Mouse (Mus musculus): ENCODE data around the gene Bik. TPM values are rescaled to one million over a fixed set of nuclear protein-coding genes. Genes with fewer than 3 reads are reported as not detected.
"Not testable (repeated sequence)": the region's sequence is repeated elsewhere in the genome, so short reads cannot be mapped to it uniquely, and the experiment has no call there.

The Bik gene
- polyA plus RNA-seq, 1 experiment from 2014 or later, result 2.2 TPM

DNA sequence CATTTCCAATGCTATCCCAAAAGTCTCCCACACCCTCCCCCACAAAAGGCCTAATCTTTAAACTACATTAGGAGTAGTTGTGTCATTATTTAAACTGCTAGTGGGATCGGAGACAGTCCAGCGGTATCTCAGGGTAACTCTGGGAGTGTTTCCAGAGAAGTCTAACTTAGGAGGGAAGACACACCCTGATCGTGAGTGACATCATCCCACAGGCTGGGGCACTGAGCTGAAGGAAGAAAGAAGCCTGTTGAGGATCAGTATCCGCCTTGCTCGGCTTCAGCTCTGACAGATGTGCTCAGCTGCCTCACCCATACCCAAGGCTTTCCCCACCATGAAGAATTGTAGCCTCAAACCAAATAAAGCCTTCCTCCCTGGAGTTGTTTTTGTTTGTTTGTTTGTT lies 34.8 kb upstream of the Bik start:
- Histone ChIP-seq H3K9me3 (replicated peaks; ENCODE audit: control insufficient read depth, low read length) (no peaks in the 10 kb centered on the region), H3K27ac (ENCODE audit: low read depth, low read length) (no peak overlapping the region), H3K4me2 (ENCODE audit: low read length) (no peak overlapping the region), H3K4me3 (ENCODE audit: low read depth, low read length) (no peak overlapping the region), H3K27me3 (replicated peaks; ENCODE audit: control insufficient read depth, insufficient read depth, low read length) (no peaks in the 10 kb centered on the region), H3K4me1 (ENCODE audit: control insufficient read depth, insufficient read depth, low read length) (no peaks in the 10 kb centered on the region), H3K36me3 (ENCODE audit: control insufficient read depth, insufficient read depth, low read length) (peaks cover 94% of the 10 kb centered on the region), H3K9ac (ENCODE audit: low read length) (no peak overlapping the region)
- ATAC-seq (no peak), DNase-seq (ENCODE audit: low spot score) (no peak)
- 83% methylated on average over 5 of the region's 5 CpGs for WGBS

DNA sequence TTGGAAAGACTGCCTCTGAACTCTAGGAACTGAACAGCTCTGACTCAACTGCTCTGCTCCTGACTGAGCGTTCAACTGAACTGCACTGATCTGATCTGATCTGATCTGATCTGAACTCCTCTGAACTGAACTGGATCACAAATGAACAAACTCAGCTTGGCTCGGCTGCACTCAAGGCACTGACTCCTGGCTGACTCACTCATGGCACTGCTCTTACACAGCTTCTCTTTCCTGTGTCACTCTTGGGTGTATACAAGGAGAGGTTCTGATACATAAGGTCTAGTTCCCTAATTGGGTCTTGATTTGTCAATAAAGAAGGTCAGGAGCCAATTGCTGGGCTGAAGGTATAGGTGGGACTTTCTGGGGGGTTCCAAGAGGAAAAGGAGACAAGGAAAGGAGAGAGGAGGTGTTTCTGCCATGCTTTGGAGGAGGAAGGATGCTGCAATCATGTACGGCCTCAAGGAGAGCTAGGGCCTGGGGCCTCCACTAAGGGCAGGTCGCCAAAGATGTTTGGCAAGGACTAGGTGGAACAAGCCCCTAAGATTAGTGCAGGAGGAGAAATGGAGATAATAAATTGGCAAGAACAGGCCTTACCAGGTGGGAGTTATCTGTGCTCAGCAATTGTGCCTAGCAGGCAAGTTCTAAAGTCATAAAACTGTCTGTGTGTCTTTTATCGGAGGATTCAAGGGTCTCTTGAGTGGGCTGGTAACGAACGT lies 32.6 kb upstream of the Bik start:
- no peak for ATAC-seq
- Histone ChIP-seq H3K4me1 (ENCODE audit: control insufficient read depth, insufficient read depth, low read length) (no peaks in the 10 kb centered on the region), H3K27ac (ENCODE audit: low read depth, low read length) (no peak overlapping the region), H3K36me3 (ENCODE audit: control insufficient read depth, insufficient read depth, low read length) (peaks cover 96% of the 10 kb centered on the region), H3K4me3 (ENCODE audit: low read depth, low read length) (no peak overlapping the region), H3K4me2 (ENCODE audit: low read length) (no peak overlapping the region), H3K9me3 (replicated peaks; ENCODE audit: control insufficient read depth, low read length) (no peaks in the 10 kb centered on the region), H3K27me3 (replicated peaks; ENCODE audit: control insufficient read depth, insufficient read depth, low read length) (no peaks in the 10 kb centered on the region), H3K9ac (ENCODE audit: low read length) (no peak overlapping the region)
- no peak for DNase-seq (ENCODE audit: low spot score)
- WGBS, result 80% methylated on average over 7 of the region's 7 CpGs

DNA sequence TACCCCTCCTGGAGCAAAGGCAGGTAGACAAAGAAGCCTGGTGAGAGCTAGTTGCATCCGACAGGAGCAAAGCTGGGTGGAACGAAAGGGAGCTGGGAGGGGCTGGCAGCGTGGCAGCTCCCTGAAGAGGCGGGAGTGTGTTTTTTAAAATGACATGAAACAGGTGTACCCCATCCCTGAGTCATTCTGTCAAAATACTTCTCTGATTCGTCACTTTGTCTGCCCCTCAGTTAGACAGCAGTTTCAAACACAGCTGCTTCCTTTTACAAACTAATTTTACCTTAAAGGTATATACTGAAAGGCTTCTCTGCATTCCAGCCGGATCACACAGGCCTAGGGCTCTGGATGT lies 32.1 kb upstream of the Bik start:
- no peak overlapping the region for H3K27ac ChIP-seq (ENCODE audit: low read depth, low read length)
- H3K4me2 ChIP-seq (ENCODE audit: low read length), result no peak overlapping the region
- peaks cover 96% of the 10 kb centered on the region for H3K36me3 ChIP-seq (ENCODE audit: control insufficient read depth, insufficient read depth, low read length)
- no peak overlapping the region for H3K9ac ChIP-seq (ENCODE audit: low read length)
- H3K4me1 ChIP-seq (ENCODE audit: control insufficient read depth, insufficient read depth, low read length), result no peaks in the 10 kb centered on the region
- no peaks in the 10 kb centered on the region for H3K27me3 ChIP-seq (replicated peaks; ENCODE audit: control insufficient read depth, insufficient read depth, low read length)
- DNase-seq (ENCODE audit: low spot score) (no peak), ATAC-seq (no peak)
- 76% methylated on average over 6 of the region's 6 CpGs for WGBS
- H3K9me3 ChIP-seq (replicated peaks; ENCODE audit: control insufficient read depth, low read length), result no peaks in the 10 kb centered on the region
- H3K4me3 ChIP-seq (ENCODE audit: low read depth, low read length), result no peak overlapping the region

DNA sequence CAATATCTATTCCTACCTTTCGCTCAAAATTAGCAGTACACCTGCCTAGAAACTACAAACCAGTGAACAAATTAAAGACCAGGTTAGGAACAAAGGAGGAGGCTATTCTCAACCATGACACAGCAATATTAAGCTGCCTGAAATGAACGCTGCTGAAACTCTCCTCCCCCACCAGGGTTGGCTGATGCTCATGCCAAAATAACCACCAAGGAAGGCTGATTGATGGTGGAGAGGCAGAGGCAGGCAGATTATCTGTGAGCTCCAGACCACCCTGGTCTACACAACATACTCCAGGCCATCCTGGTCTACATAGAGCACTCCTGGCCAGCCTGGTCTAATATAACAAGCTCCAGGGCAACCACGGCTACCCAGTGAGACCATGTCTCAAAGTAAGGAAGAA lies 31.5 kb upstream of the Bik start:
- H3K9me3 ChIP-seq (replicated peaks; ENCODE audit: control insufficient read depth, low read length), result no peaks in the 10 kb centered on the region
- H3K36me3 ChIP-seq (ENCODE audit: control insufficient read depth, insufficient read depth, low read length), result peaks cover 97% of the 10 kb centered on the region
- WGBS, result 89% methylated on average over 3 of the region's 3 CpGs
- DNase-seq (ENCODE audit: low spot score) (no peak), ATAC-seq (no peak)
- H3K27ac ChIP-seq (ENCODE audit: low read depth, low read length), result no peak overlapping the region
- H3K4me3 ChIP-seq (ENCODE audit: low read depth, low read length), result no peak overlapping the region
- no peaks in the 10 kb centered on the region for H3K27me3 ChIP-seq (replicated peaks; ENCODE audit: control insufficient read depth, insufficient read depth, low read length)
- no peaks in the 10 kb centered on the region for H3K4me1 ChIP-seq (ENCODE audit: control insufficient read depth, insufficient read depth, low read length)
- no peak overlapping the region for H3K9ac ChIP-seq (ENCODE audit: low read length)
- no peak overlapping the region for H3K4me2 ChIP-seq (ENCODE audit: low read length)

DNA sequence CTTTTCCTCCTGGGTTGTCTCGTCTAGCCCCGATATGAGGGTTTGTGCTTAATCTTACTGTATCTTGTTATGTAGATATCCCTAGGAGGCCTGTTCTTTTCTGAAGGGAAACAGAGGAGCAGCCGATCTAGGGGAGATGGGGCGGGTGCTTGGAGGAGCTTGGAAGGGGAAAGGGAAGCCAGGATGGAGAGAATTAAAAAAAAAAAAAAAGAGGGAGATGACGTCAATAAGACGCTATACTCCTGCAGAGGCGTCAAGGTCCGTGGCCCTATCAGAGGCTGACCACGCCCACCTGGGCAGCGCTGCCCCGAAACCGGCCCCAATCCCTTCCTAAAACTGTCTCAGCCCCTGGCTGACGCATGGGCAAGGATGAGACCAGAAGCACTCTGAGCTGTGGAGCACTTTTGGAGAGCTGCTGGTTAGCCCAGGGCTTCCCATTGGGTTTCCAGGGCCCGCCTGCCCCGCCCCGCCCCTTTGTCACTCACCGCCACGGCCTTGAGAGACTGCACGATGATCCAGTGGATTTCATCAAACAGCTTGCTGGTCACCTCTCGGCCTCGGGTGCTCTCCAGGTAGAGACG lies 30.8 kb upstream of the Bik start:
- Histone ChIP-seq H3K4me2 (ENCODE audit: low read length) (no peak overlapping the region), H3K4me3 (ENCODE audit: low read depth, low read length) (no peak overlapping the region), H3K9me3 (replicated peaks; ENCODE audit: control insufficient read depth, low read length) (no peaks in the 10 kb centered on the region), H3K9ac (ENCODE audit: low read length) (no peak overlapping the region), H3K36me3 (ENCODE audit: control insufficient read depth, insufficient read depth, low read length) (peaks cover 97% of the 10 kb centered on the region), H3K4me1 (ENCODE audit: control insufficient read depth, insufficient read depth, low read length) (no peaks in the 10 kb centered on the region), H3K27me3 (replicated peaks; ENCODE audit: control insufficient read depth, insufficient read depth, low read length) (no peaks in the 10 kb centered on the region), H3K27ac (ENCODE audit: low read depth, low read length) (no peak overlapping the region)
- ATAC-seq (no peak), DNase-seq (ENCODE audit: low spot score) (no peak)
- 70% methylated on average over 22 of the region's 22 CpGs for WGBS

DNA sequence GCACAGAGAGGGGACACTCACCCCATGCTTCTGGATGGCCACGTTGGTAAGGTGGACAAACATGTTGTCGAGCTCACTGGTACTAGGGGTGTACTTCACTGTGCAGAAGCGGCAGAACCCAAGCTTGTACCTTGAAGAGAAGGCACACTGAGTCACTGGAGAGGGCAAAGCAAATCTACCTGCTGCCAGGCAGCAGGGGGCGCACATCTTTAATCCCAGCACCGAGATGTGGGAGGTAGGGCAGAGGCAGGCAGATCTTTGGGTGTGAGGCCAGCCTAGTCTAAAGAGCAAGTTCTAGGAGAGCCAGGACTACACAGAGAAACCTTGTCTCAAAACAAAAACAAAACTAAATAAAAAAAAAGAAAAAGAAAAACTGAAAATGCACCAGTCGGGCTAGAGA lies 29.4 kb upstream of the Bik start:
- Histone ChIP-seq H3K4me1 (ENCODE audit: control insufficient read depth, insufficient read depth, low read length) (no peaks in the 10 kb centered on the region), H3K36me3 (ENCODE audit: control insufficient read depth, insufficient read depth, low read length) (peaks cover 92% of the 10 kb centered on the region), H3K4me2 (ENCODE audit: low read length) (no peak overlapping the region), H3K9ac (ENCODE audit: low read length) (no peak overlapping the region), H3K27ac (ENCODE audit: low read depth, low read length) (no peak overlapping the region), H3K27me3 (replicated peaks; ENCODE audit: control insufficient read depth, insufficient read depth, low read length) (no peaks in the 10 kb centered on the region), H3K4me3 (ENCODE audit: low read depth, low read length) (no peak overlapping the region), H3K9me3 (replicated peaks; ENCODE audit: control insufficient read depth, low read length) (no peaks in the 10 kb centered on the region)
- ATAC-seq (no peak), DNase-seq (ENCODE audit: low spot score) (no peak)
- 91% methylated on average over 6 of the region's 6 CpGs for WGBS

DNA sequence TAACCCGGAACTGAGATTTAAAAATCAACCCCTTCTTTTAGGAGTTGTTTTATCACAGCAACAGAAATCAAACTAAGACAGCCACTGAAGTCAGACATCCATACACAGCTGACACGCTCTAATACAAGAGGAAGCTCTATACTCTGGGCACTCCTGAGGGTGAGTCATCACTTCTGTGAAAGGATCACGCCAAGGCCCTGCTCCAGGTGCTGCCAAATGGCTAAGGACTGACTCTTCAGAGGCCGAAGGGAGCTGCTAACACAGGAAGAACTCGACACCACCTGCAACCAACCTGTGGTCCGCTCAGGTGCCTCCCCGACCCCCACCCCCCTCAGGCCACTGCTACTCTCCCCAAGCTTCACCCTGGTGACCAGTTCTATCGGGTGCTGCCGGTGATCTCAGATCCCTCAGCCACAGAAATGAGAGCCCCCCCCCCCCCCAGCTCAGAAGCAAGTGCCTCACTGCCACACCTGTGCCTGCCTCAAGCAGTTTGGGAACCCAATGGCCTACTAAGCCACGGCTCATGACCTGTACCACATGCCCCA lies 27.4 kb upstream of the Bik start:
- WGBS, result 96% methylated on average over 10 of the region's 10 CpGs

DNA sequence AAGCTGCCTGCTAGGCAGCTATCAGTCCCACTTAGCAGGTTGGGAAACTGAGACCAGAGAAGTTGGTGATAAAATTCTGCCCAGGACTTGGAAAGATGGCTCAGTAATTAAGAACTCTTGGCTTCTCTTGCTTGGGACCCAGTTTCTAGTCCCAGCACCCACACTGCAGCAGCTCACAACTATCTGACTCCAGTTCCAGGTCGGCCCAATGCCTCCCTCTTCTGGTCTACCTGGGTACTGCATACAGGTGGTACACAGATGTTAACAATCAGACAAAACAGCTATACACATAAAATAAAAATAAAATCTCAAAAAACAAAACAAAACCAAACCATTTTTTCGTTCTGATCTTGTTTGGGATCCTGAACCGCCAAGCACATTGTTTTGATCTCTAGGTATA lies 26.3 kb upstream of the Bik start:
- DNase-seq (ENCODE audit: low spot score) (no peak), ATAC-seq (no peak)
- 59% methylated on average over 3 of the region's 3 CpGs for WGBS
- H3K36me3 ChIP-seq (ENCODE audit: control insufficient read depth, insufficient read depth, low read length), result peaks cover 86% of the 10 kb centered on the region
- H3K9ac ChIP-seq (ENCODE audit: low read length), result no peak overlapping the region
- H3K9me3 ChIP-seq (replicated peaks; ENCODE audit: control insufficient read depth, low read length), result no peaks in the 10 kb centered on the region
- no peak overlapping the region for H3K4me2 ChIP-seq (ENCODE audit: low read length)
- H3K27ac ChIP-seq (ENCODE audit: low read depth, low read length), result no peak overlapping the region
- H3K4me1 ChIP-seq (ENCODE audit: control insufficient read depth, insufficient read depth, low read length), result no peaks in the 10 kb centered on the region
- no peak overlapping the region for H3K4me3 ChIP-seq (ENCODE audit: low read depth, low read length)
- H3K27me3 ChIP-seq (replicated peaks; ENCODE audit: control insufficient read depth, insufficient read depth, low read length), result no peaks in the 10 kb centered on the region

More for the DNA sequence above, 27.4 kb upstream of the Bik start:
- Histone ChIP-seq H3K4me1 (ENCODE audit: control insufficient read depth, insufficient read depth, low read length) (no peaks in the 10 kb centered on the region), H3K4me3 (ENCODE audit: low read depth, low read length) (no peak overlapping the region), H3K27ac (ENCODE audit: low read depth, low read length) (no peak overlapping the region), H3K4me2 (ENCODE audit: low read length) (no peak overlapping the region), H3K36me3 (ENCODE audit: control insufficient read depth, insufficient read depth, low read length) (peaks cover 88% of the 10 kb centered on the region), H3K27me3 (replicated peaks; ENCODE audit: control insufficient read depth, insufficient read depth, low read length) (no peaks in the 10 kb centered on the region), H3K9ac (ENCODE audit: low read length) (no peak overlapping the region), H3K9me3 (replicated peaks; ENCODE audit: control insufficient read depth, low read length) (no peaks in the 10 kb centered on the region)
- DNase-seq (ENCODE audit: low spot score) (no peak), ATAC-seq (no peak)

DNA sequence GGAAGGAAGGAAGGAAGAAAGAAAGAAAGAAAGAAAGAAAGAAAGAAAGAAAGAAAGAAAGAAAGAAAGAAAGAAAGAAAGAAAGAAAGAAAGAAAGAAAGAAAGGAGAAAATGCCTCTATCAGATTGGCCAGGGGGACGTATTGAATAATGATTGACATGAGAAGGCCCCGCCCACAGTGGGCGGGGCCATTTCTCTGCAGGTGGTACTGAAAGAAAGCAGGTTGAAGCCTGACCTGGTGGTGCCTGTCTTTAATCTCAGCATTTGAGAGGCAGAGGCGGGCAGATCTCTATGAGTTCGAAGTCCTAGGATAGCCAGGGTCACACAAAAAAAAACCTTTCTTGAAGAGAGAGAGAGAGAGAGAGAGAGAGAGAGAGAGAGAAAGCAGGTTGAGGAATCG lies 25.2 kb upstream of the Bik start:
- H3K36me3 ChIP-seq (ENCODE audit: control insufficient read depth, insufficient read depth, low read length), result peaks cover 76% of the 10 kb centered on the region
- not testable (repeated sequence) for H3K27me3 ChIP-seq (replicated peaks; ENCODE audit: control insufficient read depth, insufficient read depth, low read length); H3K9me3 ChIP-seq (replicated peaks; ENCODE audit: control insufficient read depth, low read length); H3K4me3 ChIP-seq (ENCODE audit: low read depth, low read length); ATAC-seq; H3K9ac ChIP-seq (ENCODE audit: low read length); DNase-seq (ENCODE audit: low spot score); H3K4me2 ChIP-seq (ENCODE audit: low read length); H3K27ac ChIP-seq (ENCODE audit: low read depth, low read length); H3K4me1 ChIP-seq (ENCODE audit: control insufficient read depth, insufficient read depth, low read length)
- WGBS, result 84% methylated on average over 6 of the region's 6 CpGs

Measured in forebrain, embryonic 14.5 days (tissue).